Mouse (Mus musculus) left cerebral cortex, adult 11 months (tissue): Measurements from ENCODE around the gene Tbc1d22a.
"Not testable (repeated sequence)": the region's sequence is repeated elsewhere in the genome, so short reads cannot be mapped to it uniquely, and the experiment has no call there.

Experiments
- DNase-seq: peaks from one replicate; pipeline ENCODE4 v3.0.0; 2022; ENCODE audit warnings: low spot score

The Tbc1d22a gene

DNA sequence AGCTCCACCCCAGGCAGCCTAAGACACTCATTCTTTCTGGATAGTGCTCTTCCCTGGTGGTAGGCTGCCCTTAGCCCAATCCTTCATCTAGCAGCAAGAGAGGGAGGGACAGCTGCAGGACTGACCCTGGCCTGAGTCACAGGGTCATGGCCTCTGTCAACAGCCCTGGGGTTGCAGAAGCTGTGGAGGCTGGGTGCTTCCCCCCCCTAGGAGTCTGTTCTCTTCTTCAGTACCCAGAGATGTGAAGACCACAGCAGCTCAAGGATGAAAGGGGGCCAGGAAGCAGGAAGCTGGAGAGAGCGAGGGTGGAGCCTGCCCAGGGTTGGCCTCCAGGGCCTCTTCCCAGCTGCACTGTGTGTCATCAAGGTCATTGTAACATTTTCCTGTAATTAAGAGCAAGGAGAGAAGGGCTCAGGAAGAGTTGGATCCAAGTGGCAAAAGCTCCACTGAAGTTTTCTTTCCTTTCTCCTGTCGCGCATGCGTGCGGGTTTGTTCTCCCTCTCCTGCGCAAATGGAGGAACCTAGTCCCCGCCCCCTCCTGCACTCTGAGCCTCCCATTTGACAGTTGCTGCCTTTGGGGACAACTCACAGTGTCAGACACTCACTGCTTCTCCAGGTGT, 10.2 kb upstream of the Tbc1d22a start:
- DNase-seq = no peak

DNA sequence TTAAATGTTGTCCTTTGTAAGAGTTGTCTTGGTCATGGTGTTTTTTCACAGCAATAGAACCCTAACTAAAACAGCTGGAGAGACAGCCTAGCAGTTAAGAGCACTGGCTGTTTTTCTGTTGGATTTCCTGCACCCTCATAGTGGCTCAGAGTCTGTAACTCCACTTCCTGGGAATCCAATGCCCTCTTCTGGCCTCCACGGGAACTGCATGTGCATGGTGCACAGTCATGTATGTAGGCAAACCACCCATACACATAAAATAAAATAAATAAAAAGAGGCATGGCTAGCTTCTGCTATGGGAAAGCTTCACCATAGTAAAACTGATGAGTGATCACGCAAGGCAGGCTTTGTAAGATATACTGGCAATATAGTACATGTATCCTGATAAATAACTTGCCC, 9.0 kb upstream of the Tbc1d22a start:
- DNase-seq = no peak

DNA sequence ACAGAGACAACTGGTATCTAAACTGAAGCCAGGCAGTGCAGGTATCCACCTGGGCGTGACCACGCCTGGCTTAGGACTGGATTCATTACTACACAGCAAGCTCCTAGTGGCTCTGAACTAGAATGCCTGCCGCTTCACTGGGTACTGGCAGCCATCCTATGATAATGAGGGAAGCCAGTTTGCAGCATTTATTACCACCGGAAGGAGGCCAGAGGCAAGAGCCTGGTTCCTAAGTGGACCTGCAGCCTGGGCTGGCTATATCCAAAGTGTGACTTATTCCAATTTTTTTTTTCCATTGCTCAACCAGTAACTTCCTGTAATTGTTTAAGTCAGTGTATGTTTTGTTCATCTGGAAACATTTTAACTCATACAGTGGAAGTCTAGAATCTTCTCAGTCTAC, 7.9 kb upstream of the Tbc1d22a start:
- DNase-seq = no peak

DNA sequence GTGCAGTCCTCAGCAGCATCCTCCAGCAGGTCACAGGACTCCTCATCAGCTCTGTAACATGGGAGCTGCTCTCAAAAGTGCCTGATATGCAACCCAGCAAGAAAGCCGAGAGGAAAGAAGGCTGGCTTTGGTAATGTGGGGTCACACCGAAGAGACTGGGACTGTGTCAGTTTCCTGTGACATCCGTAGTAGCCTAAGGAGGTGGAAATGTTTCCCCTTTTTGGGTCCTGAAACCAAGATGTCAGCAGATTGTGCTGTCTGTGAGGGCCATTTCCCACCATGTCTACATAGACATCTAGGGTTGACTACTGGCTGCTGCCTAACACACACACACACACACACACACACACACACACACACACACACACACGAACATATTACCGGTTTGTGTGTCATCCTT, 2.1 kb upstream of the Tbc1d22a start:
- DNase-seq = not testable (repeated sequence)

DNA sequence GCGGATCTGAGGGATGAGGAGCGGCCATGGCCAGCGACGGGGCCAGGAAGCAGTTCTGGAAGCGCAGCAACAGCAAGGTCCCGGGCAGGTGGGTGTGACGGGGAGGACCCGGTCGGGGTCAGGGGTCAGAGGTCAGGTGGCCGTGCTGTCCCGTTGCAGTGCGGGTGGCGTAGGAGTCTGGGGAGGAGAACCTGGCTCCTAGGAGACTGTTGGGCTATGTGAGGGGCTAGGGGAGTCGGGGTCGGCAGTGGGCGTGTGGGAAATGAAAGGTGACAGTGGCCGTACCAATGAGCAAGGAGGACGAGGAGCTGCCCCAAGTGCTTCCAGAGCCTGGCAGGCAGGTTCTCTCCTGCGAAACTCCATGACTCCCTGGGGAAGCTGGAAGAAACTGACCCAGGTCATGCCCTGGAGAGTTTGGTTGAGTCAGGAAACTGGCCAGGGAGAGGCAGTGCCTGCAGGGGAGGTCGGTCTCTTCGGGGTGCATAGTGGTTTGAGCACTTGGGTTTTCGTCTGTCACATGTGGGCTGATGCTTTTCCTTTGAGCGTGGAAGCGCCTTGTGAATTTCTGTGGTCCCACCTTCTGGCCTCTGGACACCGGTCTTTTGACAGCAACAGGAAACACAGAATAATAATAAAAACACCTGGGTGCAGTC, 416 bp downstream of the Tbc1d22a start:
- DNase-seq = no peak

DNA sequence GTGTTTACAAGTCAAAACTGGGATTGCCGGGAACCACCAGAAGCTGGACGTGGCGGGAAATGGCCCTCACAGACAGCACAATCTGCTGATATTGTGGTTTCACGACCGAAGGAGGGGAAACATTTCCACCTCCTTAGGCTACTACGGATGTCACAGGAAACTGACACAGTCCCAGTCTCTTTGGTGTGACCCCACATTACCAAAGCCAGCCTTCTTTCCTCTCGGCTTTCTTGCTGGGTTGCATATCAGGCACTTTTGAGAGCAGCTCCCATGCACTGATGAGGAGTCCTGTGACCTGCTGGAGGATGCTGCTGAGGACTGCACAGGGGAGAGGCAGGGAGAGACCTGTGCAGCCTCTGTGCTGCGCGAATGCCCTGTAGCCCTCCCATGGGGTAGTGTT, 2.4 kb downstream of the Tbc1d22a start:
- DNase-seq = not testable (repeated sequence)

DNA sequence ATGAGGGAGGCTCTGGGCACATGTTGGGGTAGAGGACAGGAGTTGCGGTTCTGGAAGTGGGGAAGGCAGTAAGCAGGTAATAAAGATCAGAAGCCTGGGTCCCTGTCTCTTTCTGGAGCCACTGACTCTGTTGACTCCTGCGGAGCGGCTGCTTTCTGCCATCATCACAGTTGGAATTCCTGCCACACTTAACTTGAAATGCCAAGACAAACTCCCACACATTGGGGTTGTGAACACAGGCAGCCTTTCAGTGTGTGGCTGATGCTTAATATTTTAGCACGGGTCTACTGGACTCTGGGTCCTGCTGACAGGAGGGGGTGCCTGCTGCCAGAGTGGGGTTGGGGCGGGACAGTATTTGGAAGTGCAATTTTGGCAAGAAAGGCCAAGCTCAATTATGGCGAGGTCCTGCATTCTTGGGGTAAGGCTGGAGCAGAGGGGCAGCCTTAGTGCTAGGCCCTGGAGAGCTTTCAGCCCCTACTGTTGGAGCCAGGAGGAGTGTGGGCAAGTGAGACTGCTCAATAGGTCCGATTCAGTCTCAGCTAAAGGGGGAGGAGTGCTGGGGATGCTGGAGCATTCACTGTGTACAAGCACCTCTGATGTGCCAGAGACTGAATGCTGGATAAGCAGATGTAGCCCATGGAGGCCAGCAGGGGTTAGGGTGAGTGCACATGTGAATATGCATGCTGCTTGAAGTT, 5.4 kb downstream of the Tbc1d22a start:
- DNase-seq = no peak

DNA sequence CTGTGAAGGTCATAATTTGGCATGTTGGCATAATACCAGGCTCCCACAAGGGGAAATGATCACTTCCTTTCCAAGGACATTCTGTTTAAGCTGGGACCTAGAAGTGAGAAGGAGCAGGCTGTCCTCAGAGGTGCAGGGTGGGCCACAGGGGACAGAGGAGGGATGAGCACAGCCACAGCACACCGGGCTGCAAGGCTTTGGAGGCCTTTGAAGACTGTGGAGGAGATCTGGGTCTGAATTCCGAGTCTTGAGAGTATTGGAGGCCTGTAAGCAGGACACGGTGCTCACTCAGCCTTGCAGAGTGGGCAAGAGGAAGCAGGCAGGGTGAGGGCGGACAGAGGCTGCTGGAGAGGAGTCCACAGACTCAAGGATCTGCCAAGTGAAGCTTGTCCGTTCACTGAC, 6.0 kb downstream of the Tbc1d22a start:
- no peak for DNase-seq

DNA sequence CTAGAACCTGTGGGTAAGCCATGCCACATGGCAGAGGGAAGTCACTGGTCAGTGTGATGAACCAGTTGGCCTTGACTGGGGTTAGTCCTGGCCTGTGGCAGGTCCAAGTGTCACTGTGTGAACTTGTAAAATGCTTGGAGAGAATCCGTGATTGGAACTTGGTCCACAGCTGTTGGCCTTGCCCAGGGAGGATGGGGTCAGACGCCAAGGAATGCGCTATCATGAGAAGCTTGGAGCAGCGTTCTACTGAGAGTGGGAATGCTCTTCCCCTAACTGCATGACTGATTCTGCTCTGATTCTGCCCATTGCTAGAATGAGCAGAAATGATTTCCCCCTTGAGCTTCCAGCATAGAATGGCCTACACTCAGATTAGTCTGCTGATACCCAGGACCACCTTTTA, 6.5 kb downstream of the Tbc1d22a start:
- no peak for DNase-seq

DNA sequence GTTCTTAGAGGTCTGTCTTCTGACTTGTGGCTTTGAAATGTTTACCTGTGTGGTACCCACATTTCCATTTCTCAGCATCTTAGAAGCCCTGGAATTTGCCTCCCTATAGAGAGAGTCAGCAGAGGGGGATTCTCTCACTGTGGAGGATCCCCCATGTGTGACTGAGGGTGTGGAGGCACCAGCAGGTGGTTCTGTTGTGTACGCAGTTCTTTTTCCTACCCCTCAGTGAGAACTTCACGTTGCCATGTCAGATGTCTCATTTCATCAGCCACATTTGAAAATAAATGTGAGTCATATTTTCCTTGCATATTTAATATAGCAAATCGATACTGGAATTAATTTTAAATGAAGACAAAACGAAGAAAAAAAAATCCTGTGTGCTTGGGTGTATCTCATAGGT, 7.1 kb downstream of the Tbc1d22a start:
- no peak for DNase-seq

DNA sequence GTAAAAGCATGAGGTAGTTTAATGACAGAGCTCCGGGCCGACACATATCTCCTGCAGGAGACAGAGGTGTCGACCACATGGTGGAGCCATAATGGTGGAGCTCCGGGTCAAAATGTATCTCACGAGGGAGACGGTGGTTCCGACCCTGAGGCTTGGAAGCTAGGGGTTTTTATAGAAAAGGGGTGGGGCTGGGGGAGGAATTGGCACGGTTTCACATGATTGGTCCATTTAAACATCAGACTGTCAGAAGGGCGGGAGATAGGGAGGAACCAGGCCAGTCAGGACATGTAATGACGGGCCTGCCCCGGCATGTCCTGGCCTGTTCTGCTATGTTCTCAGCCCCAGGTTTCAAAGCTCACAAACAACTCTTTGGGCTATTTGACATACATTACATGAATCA, 7.6 kb downstream of the Tbc1d22a start:
- not testable (repeated sequence) for DNase-seq

DNA sequence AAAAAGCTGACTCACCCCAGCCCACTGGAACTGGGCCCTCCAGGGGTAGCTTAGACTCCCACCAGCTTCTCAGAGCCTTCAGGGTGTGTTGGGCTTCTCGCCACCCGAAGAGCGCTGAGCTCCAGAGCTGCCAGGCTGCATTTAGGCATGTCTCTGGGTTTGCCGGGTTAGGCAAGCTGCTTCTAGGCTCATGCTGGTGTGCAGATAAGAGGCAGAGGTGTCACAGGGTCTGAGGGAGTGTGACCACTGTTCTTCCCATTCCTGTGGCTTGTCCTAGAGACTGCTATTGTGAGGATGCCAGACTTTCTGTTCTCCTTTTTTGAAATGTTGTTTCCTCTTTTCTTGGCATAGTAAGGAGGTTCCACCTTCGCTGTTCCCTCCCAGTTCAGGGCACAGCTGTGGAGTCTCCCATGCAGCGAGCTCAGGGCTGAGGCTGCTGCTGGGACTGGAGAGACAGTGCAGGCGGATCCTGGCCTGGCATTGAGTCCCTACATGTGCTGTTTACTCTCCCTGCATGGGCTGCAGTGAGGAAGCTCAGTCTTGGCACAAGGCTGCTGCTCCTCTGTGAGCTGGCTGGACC, 10.8 kb downstream of the Tbc1d22a start:
- DNase-seq = no peak

DNA sequence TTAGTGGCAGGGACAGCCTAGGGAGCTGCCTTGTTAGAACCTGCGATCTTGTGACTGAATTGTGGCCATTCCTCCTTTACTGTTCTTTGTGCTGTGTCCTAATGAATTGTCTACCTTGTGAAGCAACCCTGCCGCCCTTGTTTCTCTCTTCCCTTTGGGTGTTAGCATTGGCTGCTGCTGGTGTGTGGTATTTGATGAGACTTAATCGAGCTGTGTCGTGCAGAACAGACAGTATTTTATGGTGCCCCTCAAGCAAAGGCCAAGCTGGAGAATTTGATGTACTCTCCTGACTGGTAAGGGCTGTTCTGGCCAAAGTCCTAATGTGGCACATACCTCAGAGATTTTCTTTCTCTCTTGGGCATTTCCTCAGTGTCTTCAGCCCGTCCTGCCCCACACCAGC, 12.0 kb downstream of the Tbc1d22a start:
- no peak for DNase-seq

DNA sequence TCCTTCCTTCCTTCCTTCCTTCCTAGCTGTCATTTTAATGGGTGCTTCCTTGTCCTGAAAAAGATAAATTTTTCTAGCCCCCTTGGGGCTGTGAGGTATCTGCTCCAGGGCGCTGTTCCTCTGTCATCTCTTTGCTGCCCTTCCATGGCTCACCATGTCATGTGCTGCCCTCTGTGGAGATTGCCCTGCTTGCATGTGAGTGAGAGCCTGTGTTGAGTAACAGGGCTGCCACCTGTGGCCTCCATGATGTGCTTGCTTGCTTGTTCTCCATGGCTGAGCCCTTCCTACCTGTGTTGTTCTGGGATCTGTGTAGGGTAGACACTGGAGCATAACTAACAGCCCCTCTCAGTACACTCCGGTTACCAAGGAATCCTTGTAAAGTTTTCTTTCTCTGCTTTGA, 12.7 kb downstream of the Tbc1d22a start:
- no peak for DNase-seq

DNA sequence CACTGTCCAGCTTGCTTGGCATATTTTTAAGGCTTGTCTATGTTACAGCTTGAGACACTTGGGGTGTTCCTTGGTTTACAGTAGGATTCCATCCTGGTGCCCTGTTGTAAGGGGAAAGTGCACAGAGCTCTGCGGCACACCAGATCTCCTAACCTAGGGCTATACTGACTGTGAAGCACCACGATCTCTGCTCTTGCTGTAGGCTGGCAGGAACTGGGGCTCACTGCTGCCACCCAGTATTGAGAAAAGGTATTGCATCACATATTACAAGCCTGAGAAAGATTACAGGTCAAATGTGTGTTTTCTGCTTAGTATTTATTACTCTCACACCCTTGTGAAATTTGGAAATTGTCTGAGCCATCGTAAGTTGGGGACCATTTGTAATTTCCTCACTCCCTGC, 13.9 kb downstream of the Tbc1d22a start:
- no peak for DNase-seq

DNA sequence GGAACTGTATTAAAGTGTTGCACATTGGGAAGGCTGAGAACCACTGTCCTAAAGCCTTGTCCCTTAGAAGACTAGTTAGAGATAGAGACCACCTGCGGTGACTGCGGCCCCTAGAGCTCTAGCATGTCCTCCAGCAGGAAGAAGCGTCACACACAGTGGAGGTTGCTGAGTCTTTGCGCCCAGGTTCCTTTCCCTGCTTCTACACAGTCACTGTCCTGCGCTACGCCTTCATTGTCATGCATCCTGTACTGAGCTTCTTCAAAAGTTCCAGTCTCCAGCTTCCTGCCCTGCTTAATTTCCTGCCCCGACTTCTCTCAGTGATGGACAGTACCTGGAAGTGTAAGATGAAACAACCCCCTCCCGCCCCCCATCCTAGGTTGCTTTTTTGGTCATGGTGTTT, 14.8 kb downstream of the Tbc1d22a start:
- DNase-seq = no peak

DNA sequence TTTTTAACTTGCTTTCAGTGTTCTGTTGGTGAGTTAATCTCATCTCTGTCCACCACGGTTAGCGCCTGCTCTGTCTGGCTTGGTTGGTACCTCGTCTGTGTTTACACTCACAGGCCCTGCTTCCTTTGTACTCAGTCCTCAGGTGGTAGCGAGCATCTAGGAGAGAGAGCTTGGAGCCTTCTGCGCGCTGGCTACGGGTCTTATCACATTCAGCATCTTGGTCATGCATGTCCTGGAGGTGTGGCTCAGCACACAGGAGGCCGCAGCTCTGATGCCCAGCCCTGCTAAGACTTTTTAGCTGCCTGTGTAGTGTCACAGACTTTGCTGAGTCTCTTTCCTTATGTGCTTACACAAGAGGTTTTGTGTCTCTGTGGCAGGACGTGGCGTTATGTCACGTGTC, 15.4 kb downstream of the Tbc1d22a start:
- no peak for DNase-seq

DNA sequence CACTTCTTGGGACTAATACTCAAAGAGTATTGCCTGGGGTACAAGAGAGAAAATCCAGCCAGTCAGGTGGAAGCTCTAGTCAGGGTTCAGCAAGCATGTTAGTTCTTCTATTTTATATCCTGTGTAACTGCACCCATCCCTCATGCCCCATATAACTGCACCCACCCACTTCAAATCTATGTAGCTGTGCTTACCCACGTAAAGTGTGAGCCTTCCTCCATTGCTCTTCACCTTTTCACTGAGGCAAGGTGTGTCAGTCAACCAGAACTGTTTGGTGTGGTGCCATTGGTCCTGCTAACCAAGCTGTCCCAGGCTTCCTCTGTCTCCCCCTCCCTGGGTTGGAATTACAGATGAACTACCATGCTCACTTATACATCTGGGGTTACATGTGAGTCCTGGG, 16.9 kb downstream of the Tbc1d22a start:
- DNase-seq = no peak

DNA sequence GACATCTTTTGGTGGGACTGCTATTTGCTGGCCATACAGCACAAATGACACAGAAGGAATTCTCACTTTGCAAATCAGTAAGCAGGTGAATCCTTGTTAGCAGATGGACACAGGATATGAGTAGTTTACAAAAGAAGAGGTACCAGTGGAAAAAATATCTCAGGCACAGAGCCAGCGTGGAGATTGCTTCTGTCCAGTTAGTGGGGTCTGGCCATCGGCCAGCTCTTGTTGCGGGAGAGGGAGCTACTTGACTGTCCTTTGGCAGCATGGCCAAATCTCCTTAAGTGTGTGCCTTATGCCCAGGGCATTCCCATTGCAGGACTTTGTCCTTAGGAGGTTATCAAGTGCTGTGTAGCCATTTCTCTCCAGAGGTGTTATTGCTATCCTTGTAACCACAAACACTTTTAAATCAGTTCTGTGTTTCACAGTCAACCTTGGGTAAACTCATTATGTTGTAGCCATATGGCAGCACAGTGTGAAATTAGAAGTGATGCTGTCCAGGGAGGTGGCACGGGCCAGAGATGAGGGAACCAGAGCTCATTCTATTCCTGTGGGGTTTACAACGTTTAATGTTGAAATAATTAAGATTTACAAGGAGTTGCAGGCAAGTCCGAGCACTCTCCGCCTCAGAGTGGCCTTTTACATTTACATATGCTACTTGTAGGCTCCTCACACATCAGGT, 17.7 kb downstream of the Tbc1d22a start:
- DNase-seq = no peak

DNA sequence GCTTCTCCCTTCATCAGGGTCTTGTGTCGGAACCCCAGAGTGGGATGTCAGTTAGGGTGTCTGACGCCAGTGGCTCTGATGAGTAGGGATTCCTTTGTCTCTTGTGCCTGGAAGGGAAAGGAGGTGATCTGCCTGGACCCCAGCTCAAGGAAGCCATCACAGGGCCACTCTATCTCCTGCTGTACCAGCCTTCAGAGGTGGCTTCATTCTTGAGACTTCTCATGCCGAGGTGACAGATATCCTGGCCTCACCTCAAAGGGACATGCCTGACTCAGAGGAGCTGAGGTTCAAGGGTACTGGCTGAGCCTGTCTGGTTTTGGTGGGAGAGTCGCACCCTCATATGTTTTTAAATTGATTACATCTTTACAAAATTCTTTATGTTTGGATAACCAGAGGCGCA, 19.7 kb downstream of the Tbc1d22a start:
- no peak for DNase-seq

DNA sequence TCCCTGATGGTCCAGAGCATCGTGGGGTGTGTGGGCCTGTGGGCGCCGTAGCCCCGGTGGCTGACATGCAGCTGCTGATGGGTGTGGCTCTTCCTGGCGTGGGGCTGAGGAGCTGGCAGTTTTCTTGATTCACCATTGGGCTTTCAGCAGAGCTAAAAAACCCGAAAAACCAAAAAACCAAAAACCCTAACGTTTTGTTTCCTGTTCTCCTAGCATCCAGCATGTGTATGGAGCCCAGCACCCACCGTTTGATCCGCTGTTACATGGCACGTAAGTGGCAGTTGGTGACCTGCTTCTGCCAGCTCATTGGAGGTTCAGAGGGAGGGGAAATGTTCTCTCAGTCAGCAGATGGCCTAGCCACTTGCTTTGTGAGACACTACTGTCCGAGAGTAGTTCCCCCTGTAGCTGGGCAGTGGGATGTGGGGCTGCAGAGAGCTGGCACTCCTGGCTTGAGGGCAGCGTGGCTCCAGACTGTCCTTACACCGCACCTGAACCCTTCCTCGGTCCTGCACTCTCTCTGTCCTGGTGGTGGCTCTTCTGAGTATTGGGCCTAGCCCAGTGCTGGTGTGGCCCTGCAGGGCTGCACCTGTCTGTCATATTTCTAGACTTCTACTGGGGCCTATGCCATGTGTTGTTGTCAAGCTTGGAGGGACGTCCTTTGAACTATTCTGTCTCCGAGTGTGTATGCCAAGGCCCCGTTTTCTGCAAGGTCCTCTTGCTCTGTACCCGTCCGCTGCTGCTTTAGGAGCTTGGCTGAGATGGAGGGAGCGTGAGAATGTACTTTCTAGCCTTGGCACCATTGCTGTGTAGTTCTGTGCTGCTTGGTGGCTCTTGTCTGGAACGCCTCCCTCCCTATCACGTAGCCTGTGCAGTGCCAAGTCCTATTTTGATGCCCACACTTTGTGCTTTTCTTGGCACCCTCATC, 20.5 kb downstream of the Tbc1d22a start:
- no peak for DNase-seq

DNA sequence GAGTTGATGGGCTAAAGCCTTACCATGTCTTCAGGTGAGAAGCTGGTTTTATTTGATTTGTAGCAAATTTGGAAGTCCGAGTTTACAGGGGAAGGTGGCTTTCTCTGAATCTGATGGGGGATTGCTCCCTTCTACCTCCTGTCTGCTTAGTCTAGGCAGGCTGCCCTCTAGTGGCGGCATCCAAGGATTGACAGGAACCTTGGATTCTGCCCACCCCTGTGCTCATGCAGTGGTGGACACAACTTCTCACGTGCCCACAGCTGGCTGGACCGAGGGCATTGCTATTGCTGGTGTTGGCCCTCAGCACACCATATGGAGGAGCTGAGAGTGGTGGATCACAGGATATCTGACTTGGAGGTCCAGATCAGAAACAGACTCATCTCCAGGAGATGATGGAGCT, 22.0 kb downstream of the Tbc1d22a start:
- no peak for DNase-seq
